Mouse (Mus musculus) bone marrow, adult 2 months (tissue): Measurements from ENCODE around the gene Jmjd1c.

Source experiments
- CTCF ChIP-seq: fragments of 200-500 bp; IDR thresholded peaks from 2 replicates; pipeline ENCODE4 v1.5.1; 2011; ENCODE audit warnings: low read length, control low read depth; ENCODE audit not compliant: control insufficient read depth, insufficient read depth
- POLR2A ChIP-seq: fragments of 200-500 bp; IDR thresholded peaks from 2 replicates; pipeline ENCODE4 v1.6.1; 2011; ENCODE audit warnings: low read depth, mild to moderate bottlenecking, control low read depth, low read length, borderline replicate concordance; ENCODE audit not compliant: control insufficient read depth

- no peak for TF ChIP-seq CTCF
- no peak for TF ChIP-seq POLR2A
Observed at GRCm38 (mm10) chr10:67194046-67194445, 98.1 kb downstream of the Jmjd1c start.
